Mouse (Mus musculus) MEL-GATA-1-ER (cell line): Measurements from ENCODE around the gene Ccdc136.

ENCODE experiments used
- DNase-seq: peaks from one replicate; pipeline ENCODE4 v3.0.0-alpha.2; 2012; ENCODE audit warnings: low read depth; ENCODE audit errors: extremely low read depth

Gene Ccdc136

DNA sequence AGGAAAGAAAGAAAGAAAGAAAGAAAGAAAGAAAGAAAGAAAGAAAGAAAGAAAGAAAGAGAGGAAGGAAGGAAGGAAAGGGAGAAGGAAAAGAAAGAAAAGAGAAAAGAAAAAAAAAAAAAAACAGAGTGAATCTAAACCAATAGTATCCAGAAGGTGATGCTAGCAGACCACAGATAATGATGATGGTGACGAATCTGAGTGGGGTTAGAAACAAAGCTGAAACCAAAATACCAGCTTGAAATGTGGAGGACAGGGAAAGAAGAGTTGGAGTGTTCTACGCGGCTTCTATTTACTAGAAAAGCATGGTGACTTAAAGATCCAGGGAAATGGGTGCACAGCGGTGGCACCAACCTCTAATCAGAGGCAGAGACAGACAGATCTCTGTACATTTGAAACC is 4.3 kb upstream of the Ccdc136 start:
- peak; percentile 47 for DNase-seq

GRCm38 (mm10) chr6:29394286-29394685 is 1.8 kb upstream of the Ccdc136 start:
- DNase-seq = no peak

DNA sequence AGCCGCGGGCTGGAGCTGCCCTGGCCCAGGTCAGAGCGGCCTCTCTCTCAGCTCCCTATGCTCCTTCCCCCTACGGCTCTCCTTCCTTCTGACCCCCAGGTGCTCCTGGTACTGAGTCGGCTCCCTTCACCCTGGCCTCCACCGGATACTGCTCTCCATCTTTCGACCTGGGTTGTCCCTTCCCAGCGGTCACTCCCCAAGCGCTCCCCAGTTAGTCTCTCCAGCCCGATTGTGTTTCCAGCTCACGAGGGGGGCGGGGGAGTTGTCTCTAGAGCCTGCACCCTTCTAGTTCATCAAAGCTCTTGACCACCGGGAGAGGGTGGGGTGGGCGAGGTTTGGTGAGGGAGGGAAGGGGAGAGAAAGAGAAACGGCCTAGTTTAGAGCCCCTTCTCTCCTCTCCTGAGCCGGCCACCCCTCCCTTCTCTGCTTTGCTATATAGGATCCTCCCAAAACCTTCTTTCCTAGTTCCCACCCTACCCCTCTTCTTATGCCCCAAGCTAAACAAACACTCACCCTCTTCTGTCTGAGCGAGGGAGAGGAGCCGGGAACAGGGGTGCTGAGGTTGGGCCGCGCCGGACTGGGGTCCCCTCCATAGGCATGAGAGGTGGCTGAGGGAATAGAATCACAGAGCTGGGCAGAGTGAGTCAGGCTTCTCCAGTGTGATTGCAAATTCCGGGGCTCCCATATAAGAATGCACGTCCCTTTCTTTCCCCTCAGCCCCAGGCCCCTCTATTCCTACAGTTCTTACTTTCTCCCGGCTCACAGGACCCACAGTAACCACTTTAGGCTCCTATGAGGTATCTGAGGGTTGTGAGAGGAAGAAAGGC is 818 bp downstream of the Ccdc136 start:
- DNase-seq = no peak

GRCm38 (mm10) chr6:29397575-29397974 is 1.5 kb downstream of the Ccdc136 start:
- no peak for DNase-seq

DNA sequence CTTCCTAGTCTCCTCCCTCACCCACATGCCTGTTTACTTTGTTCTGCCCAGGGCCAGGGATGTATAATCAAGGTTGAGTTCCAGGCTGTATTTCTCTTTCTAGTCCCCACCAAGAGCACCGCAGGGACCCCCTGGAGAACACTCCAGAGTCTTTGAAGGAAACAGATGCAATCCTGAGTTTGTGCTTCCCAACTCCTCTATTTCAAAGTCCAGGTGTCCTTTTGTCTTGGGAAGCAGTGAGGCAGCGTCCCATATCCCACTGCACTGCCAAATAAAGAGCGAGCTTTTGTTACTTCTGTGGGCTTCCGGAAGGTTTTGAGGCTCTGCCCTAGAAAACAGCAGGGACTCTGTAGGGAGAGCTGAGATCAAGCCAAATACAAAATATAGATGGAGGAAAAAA is 3.7 kb downstream of the Ccdc136 start:
- no peak for DNase-seq

- DNase-seq = no peak
Measured at GRCm38 (mm10) chr6:29402693-29403342, 6.7 kb downstream of the Ccdc136 start.

DNA sequence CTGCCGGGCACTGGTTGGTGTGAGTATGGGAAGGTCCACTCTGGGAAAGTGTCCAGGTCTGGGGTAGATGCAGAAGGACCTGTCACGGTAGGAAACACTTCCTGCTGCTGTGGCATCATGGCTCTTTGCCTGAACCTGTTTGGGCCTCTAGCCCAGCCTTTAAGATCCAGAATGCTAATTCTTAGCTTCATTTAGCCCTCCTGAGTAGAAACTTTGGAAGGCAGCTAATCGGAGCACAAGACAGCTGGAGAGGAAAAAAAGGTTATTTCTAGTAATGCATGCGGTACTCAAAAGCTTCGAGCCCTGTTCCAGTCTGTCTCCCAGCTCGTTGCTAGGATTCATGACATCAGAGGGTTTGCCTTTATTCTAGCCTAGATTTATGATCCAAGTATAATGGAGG is 10.3 kb downstream of the Ccdc136 start:
- no peak for DNase-seq

- no peak for DNase-seq
Measured at GRCm38 (mm10) chr6:29415446-29415845, 19.3 kb downstream of the Ccdc136 start.

DNA sequence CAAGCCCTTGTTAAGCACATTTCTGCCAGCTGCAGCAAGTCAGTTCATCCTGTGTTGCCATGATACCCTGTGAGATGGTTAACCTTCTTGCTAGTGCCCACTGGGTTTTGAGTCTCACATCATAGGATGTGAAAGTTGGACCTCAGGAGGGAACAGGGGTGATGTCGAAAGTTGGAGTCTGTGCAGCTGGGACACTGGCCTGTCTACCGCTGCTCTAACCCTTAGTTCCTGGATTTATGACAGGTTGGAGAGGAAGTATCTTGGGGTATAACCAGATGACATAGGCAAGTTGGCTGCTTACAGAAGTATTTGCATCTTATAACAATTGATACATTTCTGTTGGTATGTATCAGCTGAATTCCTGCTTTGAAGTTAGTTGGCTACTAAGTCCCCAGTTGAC is 24.5 kb downstream of the Ccdc136 start:
- no peak for DNase-seq

DNA sequence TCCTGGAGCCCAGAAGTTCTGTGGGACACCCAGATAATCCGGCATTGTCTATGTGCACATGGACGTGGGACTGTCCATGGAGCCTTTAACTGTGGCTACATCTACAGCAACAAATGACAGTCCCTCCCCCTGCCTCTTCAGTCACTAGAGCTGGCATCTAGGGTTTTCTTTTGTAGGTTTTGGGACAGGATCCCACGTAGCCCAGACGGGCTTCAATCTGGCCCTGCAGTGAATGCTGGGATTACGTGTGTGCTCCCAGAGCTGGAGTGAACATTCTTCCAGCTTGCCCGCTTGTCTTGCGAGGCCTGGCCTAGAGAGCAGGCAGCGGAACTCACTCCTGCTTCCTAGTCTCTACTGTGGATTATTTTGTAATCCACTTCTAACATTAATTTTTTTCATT is 29.0 kb downstream of the Ccdc136 start:
- no peak for DNase-seq

DNA sequence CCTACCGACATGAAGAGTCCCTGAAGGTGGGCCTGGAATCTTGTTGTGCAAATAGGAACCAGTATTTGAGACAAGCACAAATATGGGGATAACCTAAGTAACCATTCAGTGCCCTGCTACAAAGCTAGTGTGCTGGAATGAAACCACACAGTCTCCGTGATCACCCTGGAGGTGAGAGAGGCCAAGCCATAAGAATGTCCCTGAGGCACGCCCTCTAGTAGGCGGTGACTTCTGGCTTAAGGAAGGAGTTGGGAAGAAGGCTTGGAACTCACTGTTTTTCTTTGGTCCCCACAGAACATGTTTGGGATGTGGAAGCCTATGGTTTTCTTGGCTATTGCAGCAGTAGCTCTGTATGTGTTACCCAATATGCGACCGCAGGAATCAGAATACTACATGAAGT is 30.2 kb downstream of the Ccdc136 start:
- no peak for DNase-seq

GRCm38 (mm10) chr6:29428171-29428570 is 32.1 kb downstream of the Ccdc136 start:
- no peak for DNase-seq

GRCm38 (mm10) chr6:29430681-29431420 is 34.7 kb downstream of the Ccdc136 start:
- no peak for DNase-seq

- no peak for DNase-seq
Measured at GRCm38 (mm10) chr6:29431473-29431872, 35.4 kb downstream of the Ccdc136 start.

DNA sequence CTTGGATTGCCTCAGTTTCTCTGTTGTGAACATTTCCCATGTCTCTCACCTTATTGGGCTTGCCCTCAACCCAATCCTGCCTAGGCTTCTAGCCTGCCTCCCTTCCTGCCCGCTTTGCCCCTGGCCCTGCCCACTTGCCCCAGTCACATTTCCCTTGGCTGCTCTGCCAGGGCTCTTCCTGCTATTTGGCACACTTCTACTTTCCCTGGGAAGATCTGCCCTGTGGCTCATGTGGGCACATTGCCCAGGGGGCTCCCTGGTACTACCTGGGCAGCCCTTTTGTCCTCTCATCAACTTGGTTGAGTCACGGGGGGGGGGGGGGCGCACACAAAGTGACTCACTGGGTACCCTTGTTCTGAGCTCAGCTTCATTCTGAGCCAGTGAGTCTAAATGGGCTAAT is 36.0 kb downstream of the Ccdc136 start:
- no peak for DNase-seq

DNA sequence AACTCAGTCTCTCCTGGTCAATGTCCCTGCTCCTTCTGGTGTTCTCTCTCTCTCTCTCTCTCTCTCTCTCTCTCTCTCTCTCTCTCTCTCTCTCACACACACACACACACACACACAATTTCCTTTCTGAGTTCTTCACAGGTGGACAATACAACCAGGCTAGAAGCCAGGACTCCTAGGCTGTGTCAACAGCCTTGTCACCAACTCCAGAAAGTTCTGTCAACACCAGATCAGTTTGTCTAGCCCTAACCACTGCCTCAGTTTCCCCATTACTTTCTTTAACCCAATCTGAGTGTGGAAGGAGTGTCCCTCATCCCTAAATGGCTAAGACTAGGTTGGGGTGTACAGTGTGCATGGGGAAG is 36.5 kb downstream of the Ccdc136 start:
- DNase-seq = no peak

GRCm38 (mm10) chr6:29433038-29433803 is 37.1 kb downstream of the Ccdc136 start, which contains the start of gene Flnc:
TSS of gene Flnc (plus strand) at chr6:29433256.
- DNase-seq = no peak

DNA sequence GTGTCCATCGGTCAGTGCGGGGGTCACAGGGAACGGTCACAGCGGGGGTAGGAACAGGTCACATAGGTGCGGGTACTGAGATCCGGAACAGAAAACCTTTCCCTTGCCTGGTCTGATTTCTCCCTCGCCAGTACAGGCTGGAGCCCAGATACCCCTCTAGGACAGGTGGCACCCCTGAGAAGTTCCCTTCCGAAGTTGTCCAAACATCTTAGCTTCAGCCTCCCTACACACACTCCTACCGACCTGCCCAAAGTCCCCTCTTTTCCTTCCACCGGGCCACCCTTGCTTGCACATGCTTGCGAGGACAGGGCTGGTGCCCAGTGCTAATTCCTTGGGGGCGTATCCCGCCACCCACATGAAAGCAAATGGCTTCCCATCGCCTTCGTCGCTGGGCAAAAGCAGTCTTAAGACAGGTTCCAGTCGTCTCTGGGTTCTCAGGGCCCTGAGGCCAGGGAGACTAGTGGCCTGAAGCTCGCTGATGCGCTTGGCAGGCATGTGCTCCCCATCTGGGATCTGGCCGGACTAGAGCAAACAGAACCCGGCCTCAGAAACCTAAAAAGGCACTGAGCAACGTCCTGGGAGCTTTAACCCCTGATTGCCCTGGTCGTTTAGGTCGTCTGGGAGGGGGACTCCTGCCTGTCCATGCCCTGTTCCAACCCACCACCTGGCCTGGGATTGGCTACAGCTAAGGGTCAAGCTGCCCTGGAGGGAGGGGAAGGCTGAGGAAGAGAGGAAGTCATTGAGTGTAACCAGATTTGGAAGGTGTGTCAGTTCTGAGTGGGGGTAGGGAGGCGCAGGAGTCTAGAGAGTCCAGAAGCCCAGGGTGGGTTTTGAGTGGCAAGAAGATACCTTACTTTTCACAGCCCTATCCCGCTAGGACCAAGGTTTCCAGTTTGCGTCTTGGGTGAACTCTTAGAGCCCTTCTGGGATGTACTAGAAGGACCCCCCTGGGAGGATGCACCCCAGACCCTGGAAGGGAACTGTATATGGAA is 38.0 kb downstream of the Ccdc136 start:
- no peak for DNase-seq

- DNase-seq = peak; percentile 39
Measured at GRCm38 (mm10) chr6:29434911-29435691, 39.0 kb downstream of the Ccdc136 start.
